In the genomic region with DNA sequence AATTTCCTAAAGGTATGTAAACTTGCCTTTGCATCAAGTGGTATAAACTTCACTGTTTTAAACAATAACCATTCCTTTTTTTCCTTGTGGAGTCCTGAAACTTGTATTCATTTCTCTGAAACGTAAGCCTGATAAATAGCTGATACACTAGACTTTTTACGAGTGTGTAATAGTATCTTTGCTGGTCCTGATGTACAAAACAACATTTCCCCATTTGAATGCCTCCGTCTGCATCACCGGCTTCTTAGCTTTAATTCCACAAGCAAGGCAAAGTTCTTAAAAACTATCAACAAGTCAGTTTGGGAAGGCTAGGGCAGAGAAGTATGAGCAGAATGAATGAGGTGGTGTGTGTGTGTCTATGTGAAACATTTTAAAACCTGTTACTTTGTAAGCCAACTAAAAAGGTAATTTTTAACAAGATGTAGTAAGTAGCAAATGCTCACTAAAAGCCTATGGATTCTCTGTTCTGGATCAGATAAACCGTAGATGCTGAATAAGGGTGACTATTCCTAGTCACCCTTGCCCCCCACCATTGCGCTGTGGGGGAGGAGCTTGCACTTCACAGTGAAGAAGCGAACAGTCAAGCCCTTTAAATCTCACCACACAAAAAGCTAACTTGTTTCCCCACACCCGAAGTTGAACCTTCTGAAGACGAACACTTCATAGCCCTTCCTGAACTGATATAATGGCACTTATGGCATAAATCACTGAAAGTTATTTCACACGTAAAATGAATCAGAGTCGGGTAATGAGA, we compare ENCODE assay signal across 8 mouse cellular contexts. TPM values are rescaled to one million over a fixed set of nuclear protein-coding genes. Genes with fewer than 3 reads are reported as not detected.
A peak's percentile ranks its signal among the peaks of the same experiment; 100 is the strongest.
DNase-seq lines count a peak whose midpoint lies in the region; ATAC-seq and TF ChIP-seq lines count a peak whose summit lies in the region.

No protein-coding gene starts in this region.

- peak overlapping the region; percentile 73 to 89 (median 83) for H3K4me3 ChIP-seq in CH12.LX (replicated peaks in 1 of 3; ENCODE audit: low read depth in 2 of 3, low read length in 2 of 3, poor library complexity in 1 of 3)
- peak overlapping the region; percentile 81 for H3K4me3 ChIP-seq in embryonic facial prominence, embryonic 12.5 days
- peak overlapping the region; percentile 96 for H3K4me3 ChIP-seq in lung, postnatal 0 days (ENCODE audit: low read depth, low read length)
- H3K4me3 ChIP-seq in stomach, embryonic 14.5 days (ENCODE audit: low read depth, low read length), result peak overlapping the region; percentile 96

- H3K9me3 ChIP-seq in CH12.LX (replicated peaks; ENCODE audit: low read length), result no peaks in the 10 kb centered on the region
- no peaks in the 10 kb centered on the region for H3K9me3 ChIP-seq in embryonic facial prominence, embryonic 12.5 days
- H3K9me3 ChIP-seq in lung, postnatal 0 days (ENCODE audit: low read length), result no peaks in the 10 kb centered on the region
- H3K9me3 ChIP-seq in stomach, embryonic 14.5 days (ENCODE audit: control insufficient read depth, low read depth, low read length), result no peaks in the 10 kb centered on the region

- peaks cover 0 to 33% of the 10 kb centered on the region in 2 experiments; a peak in 2 of 4 replicates for H3K4me1 ChIP-seq in CH12.LX (ENCODE audit: control insufficient read depth in 1 of 2, insufficient read depth in 2 of 2)
- peaks cover 16% of the 10 kb centered on the region for H3K4me1 ChIP-seq in embryonic facial prominence, embryonic 12.5 days
- H3K4me1 ChIP-seq in lung, postnatal 0 days (ENCODE audit: insufficient read depth, low read depth, low read length), result no peaks in the 10 kb centered on the region
- H3K4me1 ChIP-seq in stomach, embryonic 14.5 days (ENCODE audit: control insufficient read depth, insufficient read depth, low read length), result peaks cover 15% of the 10 kb centered on the region

- H3K9ac ChIP-seq in CH12.LX (ENCODE audit: insufficient read depth, low read depth), result peak overlapping the region; percentile 63
- no peak overlapping the region for H3K9ac ChIP-seq in embryonic facial prominence, embryonic 12.5 days
- H3K9ac ChIP-seq in lung, postnatal 0 days (replicated peaks; ENCODE audit: low read depth), result no peak overlapping the region
- no peak overlapping the region for H3K9ac ChIP-seq in stomach, embryonic 14.5 days (replicated peaks; ENCODE audit: low read depth, low read length)

- dilution Hi-C loops in CH12.LX (cut with MboI; ENCODE audit: extremely low pct_ligation_motif_present, extremely low pct_unique_long_range_greater_than_20kb, low sequenced_read_pairs), result no loop called here

- DNase-seq in 3T3-L1 (ENCODE audit: low read depth, low spot score) (peak; percentile 32), CH12.LX (ENCODE audit: extremely low read depth) (no peak)
- peak; percentile 66 for DNase-seq in induced T-regulatory cell, adult 2 months (ENCODE audit: low read depth)
- DNase-seq in lung, postnatal 0 days (ENCODE audit: low spot score), result peak; percentile 15
- DNase-seq in frontal cortex, postnatal 10 days (ENCODE audit: low spot score in 2 of 2), result no peak
- DNase-seq in right cerebral cortex, postnatal 25 days, result no peak

- ATAC-seq in embryonic facial prominence, embryonic 12.5 days (ENCODE audit: insufficient number of reproducible peaks, insufficient read depth, low FRiP score, low TSS enrichment), result no peak
- ATAC-seq in lung, postnatal 0 days, result no peak
- ATAC-seq in stomach, embryonic 14.5 days (ENCODE audit: insufficient number of reproducible peaks, insufficient read depth, low FRiP score, low read depth), result no peak

- no peaks in the 10 kb centered on the region for H3K27me3 ChIP-seq in CH12.LX (replicated peaks)
- no peaks in the 10 kb centered on the region for H3K27me3 ChIP-seq in embryonic facial prominence, embryonic 12.5 days
- H3K27me3 ChIP-seq in lung, postnatal 0 days (replicated peaks; ENCODE audit: insufficient read depth, low read length), result no peaks in the 10 kb centered on the region
- H3K27me3 ChIP-seq in stomach, embryonic 14.5 days (ENCODE audit: control insufficient read depth, insufficient read depth, low read length), result no peaks in the 10 kb centered on the region

- peak overlapping the region; percentile 96 for H3K4me2 ChIP-seq in CH12.LX (ENCODE audit: insufficient read depth, low read depth, poor library complexity, severe bottlenecking)
- H3K4me2 ChIP-seq in embryonic facial prominence, embryonic 12.5 days (replicated peaks), result peak overlapping the region; percentile 62
- H3K4me2 ChIP-seq in lung, postnatal 0 days (replicated peaks; ENCODE audit: low read depth, low read length), result peak overlapping the region; percentile 87
- peak overlapping the region; percentile 49 for H3K4me2 ChIP-seq in stomach, embryonic 14.5 days (replicated peaks; ENCODE audit: low read depth, low read length)

- 19% methylated on average over 11 of the region's 11 CpGs for WGBS in embryonic facial prominence, embryonic 12.5 days
- WGBS in lung, postnatal 0 days, result 20% methylated on average over 11 of the region's 11 CpGs
- WGBS in stomach, embryonic 14.5 days, result 20% methylated on average over 11 of the region's 11 CpGs

- H3K79me2 ChIP-seq in CH12.LX (replicated peaks; ENCODE audit: control insufficient read depth, extremely low read depth, insufficient read depth, poor library complexity, severe bottlenecking), result peaks cover 45% of the 10 kb centered on the region

- no peaks in the 10 kb centered on the region for H3K36me3 ChIP-seq in CH12.LX (replicated peaks in 1 of 2; ENCODE audit: control insufficient read depth in 1 of 2, insufficient read depth in 1 of 2, low read length in 1 of 2)
- no peaks in the 10 kb centered on the region for H3K36me3 ChIP-seq in embryonic facial prominence, embryonic 12.5 days
- H3K36me3 ChIP-seq in lung, postnatal 0 days (ENCODE audit: insufficient read depth, low read length), result no peaks in the 10 kb centered on the region
- no peaks in the 10 kb centered on the region for H3K36me3 ChIP-seq in stomach, embryonic 14.5 days (ENCODE audit: control insufficient read depth, insufficient read depth, low read length)

- H3K27ac ChIP-seq in CH12.LX (ENCODE audit: insufficient read depth, low read depth), result no peak overlapping the region
- no peak overlapping the region for H3K27ac ChIP-seq in embryonic facial prominence, embryonic 12.5 days
- no peak overlapping the region for H3K27ac ChIP-seq in lung, postnatal 0 days (ENCODE audit: low read length)
- H3K27ac ChIP-seq in stomach, embryonic 14.5 days (ENCODE audit: low read length), result no peak overlapping the region

- TF ChIP-seq CTCF in CH12.LX (conservative IDR thresholded peaks at IDR 0.05 in 1 of 2, IDR thresholded peaks at IDR 0.05 in 1 of 2; ENCODE audit: low read depth in 2 of 2, low read length in 2 of 2), result no peak
- TF ChIP-seq CTCF in lung, postnatal 0 days (IDR thresholded peaks at IDR 0.05), result no peak

- no peak for TF ChIP-seq EP300 in CH12.LX (IDR thresholded peaks at IDR 0.05; ENCODE audit: low read length)
- no peak; the same call in 1 of the 2 replicates for TF ChIP-seq EP300 in lung, postnatal 0 days (IDR thresholded peaks at IDR 0.05)

- in situ Hi-C loops in CH12.LX (cut with MboI; ENCODE audit: low pct_ligation_motif_present, low pct_unique_long_range_greater_than_20kb, low sequenced_read_pairs), result no loop called here

- TF ChIP-seq RAD21 in CH12.LX (IDR thresholded peaks at IDR 0.05; ENCODE audit: low read depth, low read length), result no peak

- no peak for TF ChIP-seq POLR2A in CH12.LX (IDR thresholded peaks at IDR 0.05; ENCODE audit: low read depth, low read length)

TF ChIP-seq in CH12.LX, 34 proteins besides CTCF, POLR2A, EP300 and RAD21:
- TF ChIP-seq KAT2A (IDR thresholded peaks at IDR 0.05; ENCODE audit: insufficient replicate concordance, low read length), result no peak
- TF ChIP-seq PAX5 (IDR thresholded peaks at IDR 0.05; ENCODE audit: low read length), result no peak
- no peak for TF ChIP-seq UBTF (IDR thresholded peaks at IDR 0.05; ENCODE audit: low read depth, low read length)
- no peak for TF ChIP-seq RCOR1 (conservative IDR thresholded peaks at IDR 0.05; ENCODE audit: low read depth, low read length)
- TF ChIP-seq CHD2 (IDR thresholded peaks at IDR 0.05; ENCODE audit: low read length), result 0 out of 2 replicates have a peak, but pooled peaks have one; percentile 24
- no peak for TF ChIP-seq MAFK (IDR thresholded peaks at IDR 0.05; ENCODE audit: insufficient replicate concordance, low read length)
- TF ChIP-seq BHLHE40 (IDR thresholded peaks at IDR 0.05; ENCODE audit: low read depth, low read length), result no peak
- TF ChIP-seq IRF4 (IDR thresholded peaks at IDR 0.05; ENCODE audit: low read depth, low read length), result no peak
- TF ChIP-seq MEF2A (IDR thresholded peaks at IDR 0.05; ENCODE audit: borderline replicate concordance, low read depth, low read length), result no peak
- no peak for TF ChIP-seq MYC (IDR thresholded peaks at IDR 0.05; ENCODE audit: low read depth, low read length)
- TF ChIP-seq ETS1 (conservative IDR thresholded peaks at IDR 0.05; ENCODE audit: low read depth, low read length), result no peak
- 0 out of 2 replicates have a peak, but pooled peaks have one; percentile 10 for TF ChIP-seq MXI1 (IDR thresholded peaks at IDR 0.05; ENCODE audit: low read depth, low read length)
- no peak for TF ChIP-seq USF2 (conservative IDR thresholded peaks at IDR 0.05; ENCODE audit: low read depth, low read length)

RNA-seq across cellular contexts. Expression of gene Ptbp3, which starts 1.9 kb away (rescaled TPM):
- total RNA-seq in CH12.LX (2012; rRNA removed), result 45.2 and 45.7 TPM in 2 replicates
- 81.4 and 85.9 TPM in 2 replicates for total RNA-seq in CH12.LX (2014; rRNA removed)
- 40.3 and 48.1 TPM in 2 replicates for polyA plus RNA-seq in CH12.LX (2012; ENCODE audit: insufficient read length, low read depth)
- 41.7 and 47.5 TPM in 2 replicates for polyA plus RNA-seq in embryonic facial prominence, embryonic 12.5 days (2016; fragmentation: Nextera tagmentation; extraction: Ambion mirVana)
- 38.2 and 42.0 TPM in 2 replicates for polyA plus RNA-seq in lung, postnatal 0 days (2015; fragmentation: Nextera tagmentation; extraction: Ambion mirVana)
- polyA plus RNA-seq in stomach, embryonic 14.5 days (2014; fragmentation: Nextera tagmentation; extraction: Ambion mirVana), result 71.1 and 76.0 TPM in 2 replicates

RNA-seq across cellular contexts. Expression of gene Hsdl2, which starts 34.0 kb away (rescaled TPM):
- total RNA-seq in CH12.LX (2012; rRNA removed) (6.8 and 7.0 TPM in 2 replicates), CH12.LX (2014; rRNA removed) (9.7 and 11.1 TPM in 2 replicates)
- 9.3 and 10.4 TPM in 2 replicates for polyA plus RNA-seq in CH12.LX (2012; ENCODE audit: insufficient read length, low read depth)
- polyA plus RNA-seq in embryonic facial prominence, embryonic 12.5 days (2016; fragmentation: Nextera tagmentation; extraction: Ambion mirVana), result 27.6 and 28.0 TPM in 2 replicates
- polyA plus RNA-seq in lung, postnatal 0 days (2015; fragmentation: Nextera tagmentation; extraction: Ambion mirVana), result 21.7 and 24.4 TPM in 2 replicates
- polyA plus RNA-seq in stomach, embryonic 14.5 days (2014; fragmentation: Nextera tagmentation; extraction: Ambion mirVana), result 25.0 and 27.8 TPM in 2 replicates

Comparison
In these comparisons a context has a peak if more than half of its experiments do, and no peak if none do; other contexts are left out.
1. DNase-seq: peak in 3T3-L1 (single experiment), induced T-regulatory cell, adult 2 months (single experiment) and lung, postnatal 0 days (single experiment); none in CH12.LX (single experiment), frontal cortex, postnatal 10 days (0 of 2) and right cerebral cortex, postnatal 25 days (single experiment).
2. Peak in every context shown above with its lines, with median percentiles within 50 percentile points of each other: H3K4me2 ChIP-seq and H3K4me3 ChIP-seq.